ENCODE assay signal across 12 mouse cellular contexts in genomic region chr9:75551342-75551741, GRCm38 (mm10). TPM values are rescaled to one million over a fixed set of nuclear protein-coding genes. Genes with fewer than 3 reads are reported as not detected.
DNase-seq lines count a peak whose midpoint lies in the region; ATAC-seq and TF ChIP-seq lines count a peak whose summit lies in the region.
"Had no signal": no experiment of that assay in that cellular context is flagged by ENCODE, and none has a peak within 500 bp of the region (broad histone marks: within the 10 kb centered on the region; RNA-seq: fewer than 3 reads in every experiment).

No protein-coding gene starts in this region.

- H3K4me1 ChIP-seq in forebrain, embryonic 13.5 days = peaks cover 12% of the 10 kb centered on the region
- H3K4me1 ChIP-seq in forebrain, embryonic 10.5 days = peaks cover 11% of the 10 kb centered on the region
- peaks cover 7% of the 10 kb centered on the region; the same call in 1 of the 2 replicates for H3K4me1 ChIP-seq in hindbrain, postnatal 0 days (ENCODE audit: insufficient read depth, low read length)
- H3K4me1 ChIP-seq in hindbrain, embryonic 11.5 days (replicated peaks; ENCODE audit: control insufficient read depth, insufficient read depth, low read length) = no peaks in the 10 kb centered on the region
- peaks cover 88% of the 10 kb centered on the region for H3K4me1 ChIP-seq in megakaryocyte, embryonic 14.5 days
- H3K4me1 ChIP-seq: hindbrain, embryonic 10.5 days had no signal

- no peaks in the 10 kb centered on the region for H3K36me3 ChIP-seq in forebrain, embryonic 13.5 days (ENCODE audit: poor library complexity, severe bottlenecking)
- no peaks in the 10 kb centered on the region; the same call in 1 of the 2 replicates for H3K36me3 ChIP-seq in forebrain, embryonic 10.5 days (replicated peaks)
- no peaks in the 10 kb centered on the region for H3K36me3 ChIP-seq in hindbrain, postnatal 0 days (ENCODE audit: insufficient read depth, low read length)
- H3K36me3 ChIP-seq in hindbrain, embryonic 11.5 days (ENCODE audit: control insufficient read depth, insufficient read depth, low read length) = no peaks in the 10 kb centered on the region
- peaks cover 23% of the 10 kb centered on the region for H3K36me3 ChIP-seq in megakaryocyte, embryonic 14.5 days (replicated peaks; ENCODE audit: low read length)
- H3K36me3 ChIP-seq: hindbrain, embryonic 10.5 days had no signal

- WGBS in forebrain, embryonic 13.5 days = 31% methylated on average over 5 of the region's 5 CpGs
- WGBS in forebrain, embryonic 10.5 days = 56% methylated on average over 5 of the region's 5 CpGs
- 39% methylated on average over 5 of the region's 5 CpGs for WGBS in hindbrain, postnatal 0 days
- WGBS in hindbrain, embryonic 11.5 days = 60% methylated on average over 5 of the region's 5 CpGs

- no peak overlapping the region for H3K4me2 ChIP-seq in forebrain, embryonic 13.5 days
- H3K4me2 ChIP-seq in hindbrain, postnatal 0 days (ENCODE audit: low read depth, low read length) = no peak overlapping the region
- H3K4me2 ChIP-seq in hindbrain, embryonic 11.5 days (replicated peaks; ENCODE audit: low read depth, low read length) = no peak overlapping the region

- H3K4me3 ChIP-seq in forebrain, embryonic 13.5 days = no peak overlapping the region
- no peak overlapping the region for H3K4me3 ChIP-seq in forebrain, embryonic 10.5 days
- no peak overlapping the region for H3K4me3 ChIP-seq in hindbrain, postnatal 0 days (ENCODE audit: low read length)
- H3K4me3 ChIP-seq in hindbrain, embryonic 11.5 days (ENCODE audit: low read depth, low read length) = no peak overlapping the region
- H3K4me3 ChIP-seq in megakaryocyte, embryonic 14.5 days (replicated peaks) = peak overlapping the region; percentile 26
- H3K4me3 ChIP-seq: hindbrain, embryonic 10.5 days had no signal

- H3K9ac ChIP-seq in forebrain, embryonic 13.5 days = no peak overlapping the region
- no peak overlapping the region for H3K9ac ChIP-seq in hindbrain, postnatal 0 days (replicated peaks; ENCODE audit: low read length)
- no peak overlapping the region for H3K9ac ChIP-seq in hindbrain, embryonic 11.5 days (ENCODE audit: low read depth, low read length)

- no peaks in the 10 kb centered on the region for H3K27me3 ChIP-seq in forebrain, embryonic 13.5 days
- no peaks in the 10 kb centered on the region for H3K27me3 ChIP-seq in forebrain, embryonic 10.5 days (ENCODE audit: poor library complexity, severe bottlenecking)
- no peaks in the 10 kb centered on the region for H3K27me3 ChIP-seq in hindbrain, postnatal 0 days (ENCODE audit: insufficient read depth, low read length)
- no peaks in the 10 kb centered on the region for H3K27me3 ChIP-seq in hindbrain, embryonic 11.5 days (ENCODE audit: control insufficient read depth, insufficient read depth, low read length)
- H3K27me3 ChIP-seq in megakaryocyte, embryonic 14.5 days (replicated peaks) = no peaks in the 10 kb centered on the region

- no peak for DNase-seq in forebrain, embryonic 10.5 days (ENCODE audit: extremely low spot score, low spot score)
- DNase-seq in hindbrain, postnatal 0 days (ENCODE audit: low spot score) = peak; percentile 45
- no peak for DNase-seq in hindbrain, embryonic 11.5 days (ENCODE audit: low spot score)
- peak; percentile 29 to 45 for DNase-seq in cerebellum, postnatal 36 days
- DNase-seq in adipocyte (ENCODE audit: low spot score) = no peak
- DNase-seq: gastrocnemius, postnatal 25 days had no signal

- H3K9me3 ChIP-seq in forebrain, embryonic 13.5 days (replicated peaks) = peaks cover 7% of the 10 kb centered on the region
- H3K9me3 ChIP-seq in forebrain, embryonic 10.5 days = peaks cover 9% of the 10 kb centered on the region
- no peaks in the 10 kb centered on the region for H3K9me3 ChIP-seq in hindbrain, postnatal 0 days (ENCODE audit: low read length)
- no peaks in the 10 kb centered on the region; the same call in 1 of the 2 replicates for H3K9me3 ChIP-seq in hindbrain, embryonic 11.5 days (ENCODE audit: control insufficient read depth, low read length)
- H3K9me3 ChIP-seq in megakaryocyte, embryonic 14.5 days = no peaks in the 10 kb centered on the region
- H3K9me3 ChIP-seq: G1E had no signal

- TF ChIP-seq CTCF in hindbrain, postnatal 0 days (IDR thresholded peaks at IDR 0.05; ENCODE audit: low read depth) = peak; percentile 44

- 0 out of 2 replicates have a peak, but pooled peaks have one; percentile 21 for ATAC-seq in forebrain, embryonic 13.5 days
- ATAC-seq in hindbrain, postnatal 0 days = no peak
- no peak for ATAC-seq in hindbrain, embryonic 11.5 days (ENCODE audit: low FRiP score)
- no peak for ATAC-seq in megakaryocyte, adult 5-6 weeks (ENCODE audit: poor library complexity, severe bottlenecking)
- ATAC-seq: activated CD4-positive, CD25-positive, alpha-beta regulatory T cell, adult 4 months had no signal

- H3K27ac ChIP-seq in forebrain, embryonic 13.5 days = no peak overlapping the region
- no peak overlapping the region for H3K27ac ChIP-seq in forebrain, embryonic 10.5 days
- peak overlapping the region; percentile 3; the same call in 1 of the 2 replicates for H3K27ac ChIP-seq in hindbrain, postnatal 0 days
- no peak overlapping the region for H3K27ac ChIP-seq in hindbrain, embryonic 11.5 days (ENCODE audit: low read depth, low read length)
- H3K27ac ChIP-seq: hindbrain, embryonic 10.5 days had no signal

RNA-seq across cellular contexts. Expression of gene Tmod3, which starts 8.1 kb away (rescaled TPM):
- 101 TPM in 2 replicates for polyA plus RNA-seq in forebrain, embryonic 13.5 days (2015; fragmentation: Nextera tagmentation; extraction: Ambion mirVana)
- 85.5 and 89.7 TPM in 2 replicates for polyA plus RNA-seq in forebrain, embryonic 10.5 days (2016; fragmentation: Nextera tagmentation; extraction: Ambion mirVana)
- total RNA-seq in hindbrain, postnatal 0 days (2014; rRNA removed) = 33.5 and 36.6 TPM in 2 replicates
- 70.7 and 76.5 TPM in 2 replicates for polyA plus RNA-seq in hindbrain, postnatal 0 days (2015; fragmentation: Nextera tagmentation; extraction: Ambion mirVana)
- 96.9 and 110 TPM in 2 replicates for polyA plus RNA-seq in hindbrain, embryonic 11.5 days (2014; fragmentation: Nextera tagmentation; extraction: Ambion mirVana)
- polyA plus RNA-seq in megakaryocyte, embryonic 14.5 days (2012; ENCODE audit: insufficient read depth, low replicate concordance) = 3.0 and 11.0 TPM in 2 replicates
- 100 and 101 TPM in 2 replicates for total RNA-seq in megakaryocyte, adult 5-6 weeks (2015)
- total RNA-seq in megakaryocyte, adult 5-6 weeks (2017) = 102 and 121 TPM in 2 replicates

RNA-seq across cellular contexts. Expression of gene Tmod2, which starts 59.8 kb away (rescaled TPM):
- 143 and 157 TPM in 2 replicates for polyA plus RNA-seq in forebrain, embryonic 13.5 days (2015; fragmentation: Nextera tagmentation; extraction: Ambion mirVana)
- polyA plus RNA-seq in forebrain, embryonic 10.5 days (2016; fragmentation: Nextera tagmentation; extraction: Ambion mirVana) = 39.9 and 41.1 TPM in 2 replicates
- 125 and 126 TPM in 2 replicates for total RNA-seq in hindbrain, postnatal 0 days (2014; rRNA removed)
- polyA plus RNA-seq in hindbrain, postnatal 0 days (2015; fragmentation: Nextera tagmentation; extraction: Ambion mirVana) = 361 and 363 TPM in 2 replicates
- 67.7 and 75.7 TPM in 2 replicates for polyA plus RNA-seq in hindbrain, embryonic 11.5 days (2014; fragmentation: Nextera tagmentation; extraction: Ambion mirVana)
- polyA plus RNA-seq in megakaryocyte, embryonic 14.5 days (2012; ENCODE audit: insufficient read depth, low replicate concordance) = not detected in 2 replicates
- not detected in 2 replicates for total RNA-seq in megakaryocyte, adult 5-6 weeks (2015)
- total RNA-seq in megakaryocyte, adult 5-6 weeks (2017) = 0.41 TPM in 1 of 2 replicates, not detected in the other
- polyA plus RNA-seq: activated CD4-positive, CD25-positive, alpha-beta regulatory T cell, adult 4 months; G1E had no signal

Comparison
In these comparisons a context has a peak if more than half of its experiments do, and no peak if none do; other contexts are left out.
1. DNase-seq: peak in hindbrain, postnatal 0 days (single experiment) and cerebellum, postnatal 36 days (2 of 2); none in forebrain, embryonic 10.5 days (single experiment), hindbrain, embryonic 11.5 days (single experiment) and adipocyte (single experiment).
2. RNA of gene Tmod2, which starts 59.8 kb away (polyA plus RNA-seq): 361 to 363 TPM in hindbrain, postnatal 0 days, 143 to 157 TPM in forebrain, embryonic 13.5 days, 67.7 to 75.7 TPM in hindbrain, embryonic 11.5 days and 39.9 to 41.1 TPM in forebrain, embryonic 10.5 days; not detected in megakaryocyte, embryonic 14.5 days; every median in the first group is over 10 times any median in the second.